ENCODE assay signal across 27 mouse cellular contexts in the genomic region with DNA sequence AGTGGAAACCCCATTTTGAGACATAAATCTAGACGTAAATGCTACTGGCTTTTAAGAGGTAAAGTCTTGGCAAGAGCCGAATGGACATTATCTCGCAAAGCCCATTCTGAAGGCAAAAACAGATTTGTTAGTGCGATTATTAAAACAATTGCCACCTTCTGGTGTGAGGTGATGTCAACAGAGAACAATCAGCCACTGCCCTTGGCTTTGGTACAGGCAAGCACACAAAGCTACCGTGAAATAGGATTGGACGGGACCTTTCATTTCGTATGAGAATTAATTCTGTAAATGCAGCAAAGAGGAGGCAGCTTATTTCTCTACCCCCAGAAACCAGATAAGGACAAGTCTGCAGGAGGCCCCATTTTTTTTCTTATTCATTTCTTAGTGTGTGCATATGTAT. TPM values are rescaled to one million over a fixed set of nuclear protein-coding genes. Genes with fewer than 3 reads are reported as not detected.
DNase-seq lines count a peak whose midpoint lies in the region; ATAC-seq lines count a peak whose summit lies in the region.
"Had no signal": no experiment of that assay in that cellular context is flagged by ENCODE, and none has a peak within 500 bp of the region (broad histone marks: within the 10 kb centered on the region; RNA-seq: fewer than 3 reads in every experiment).

No protein-coding gene starts in this region.

- DNase-seq in embryo, embryonic 11 days, result peak; percentile 20
- no peak for DNase-seq in embryo, embryonic 9.5 days (ENCODE audit: extremely low spot score)
- peak; percentile 61 for DNase-seq in MN1 (ENCODE audit: low spot score)
- peak; percentile 72 for DNase-seq in retina, embryonic 14.5 days (ENCODE audit: low spot score)
- DNase-seq in T-cell, adult 2 months (ENCODE audit: low spot score), result no peak
- DNase-seq in heart, embryonic 10.5 days (ENCODE audit: low spot score), result no peak
- DNase-seq: adrenal gland, postnatal 25 days; cerebellum, adult 8-10 months; gastrocnemius, postnatal 10 days; kidney, adult 9 months; kidney, postnatal 10 days; layer of hippocampus, adult 9-11 months; liver; lung, adult 2 months; lung, postnatal 10 days; right cerebral cortex, postnatal 4 days; thymus, adult 18-20 months; thymus, postnatal 36 days had no signal

- WGBS in midbrain, embryonic 12.5 days, result 30% methylated on average over 7 of the region's 7 CpGs
- 80% methylated on average over 7 of the region's 7 CpGs for WGBS in heart, embryonic 10.5 days

- H3K36me3 ChIP-seq in midbrain, embryonic 12.5 days, result no peaks in the 10 kb centered on the region
- H3K36me3 ChIP-seq in heart, embryonic 10.5 days, result no peaks in the 10 kb centered on the region
- H3K36me3 ChIP-seq: embryonic facial prominence, embryonic 13.5 days; forebrain, embryonic 12.5 days; heart, embryonic 15.5 days had no signal

- peak; percentile 85 for ATAC-seq in midbrain, embryonic 12.5 days (ENCODE audit: low FRiP score, low read depth)
- ATAC-seq: intestine, embryonic 16.5 days had no signal

- no peak overlapping the region for H3K9ac ChIP-seq in midbrain, embryonic 12.5 days (replicated peaks)
- H3K9ac ChIP-seq: embryonic facial prominence, embryonic 13.5 days; forebrain, embryonic 12.5 days; heart, embryonic 15.5 days; liver, embryonic 14.5 days had no signal

- H3K4me1 ChIP-seq in midbrain, embryonic 12.5 days, result peaks cover 7% of the 10 kb centered on the region; the same call in 1 of the 2 replicates
- H3K4me1 ChIP-seq in heart, embryonic 10.5 days, result 0 out of 2 replicates have a peak, but pooled peaks cover 3% of the 10 kb centered on the region
- H3K4me1 ChIP-seq: embryonic facial prominence, embryonic 13.5 days; heart, embryonic 15.5 days had no signal

- H3K4me2 ChIP-seq in midbrain, embryonic 12.5 days (replicated peaks), result no peak overlapping the region
- H3K4me2 ChIP-seq: embryonic facial prominence, embryonic 13.5 days; forebrain, embryonic 12.5 days; heart, embryonic 15.5 days had no signal

- no peak overlapping the region for H3K27ac ChIP-seq in midbrain, embryonic 12.5 days (replicated peaks)
- H3K27ac ChIP-seq in heart, embryonic 10.5 days, result no peak overlapping the region
- H3K27ac ChIP-seq: embryonic facial prominence, embryonic 13.5 days; forebrain, embryonic 12.5 days; heart, embryonic 15.5 days; liver, embryonic 14.5 days; macrophage; stomach, postnatal 0 days had no signal

- H3K4me3 ChIP-seq in midbrain, embryonic 12.5 days, result no peak overlapping the region
- H3K4me3 ChIP-seq in heart, embryonic 10.5 days, result no peak overlapping the region
- H3K4me3 ChIP-seq: embryonic facial prominence, embryonic 13.5 days; erythroblast, embryonic 14.5 days; forebrain, embryonic 12.5 days; heart, embryonic 15.5 days had no signal

- H3K27me3 ChIP-seq in midbrain, embryonic 12.5 days, result no peaks in the 10 kb centered on the region
- no peaks in the 10 kb centered on the region for H3K27me3 ChIP-seq in heart, embryonic 10.5 days (ENCODE audit: insufficient read depth, poor library complexity, severe bottlenecking)
- H3K27me3 ChIP-seq: embryonic facial prominence, embryonic 13.5 days; forebrain, embryonic 12.5 days; heart, embryonic 15.5 days had no signal

- no peaks in the 10 kb centered on the region for H3K9me3 ChIP-seq in midbrain, embryonic 12.5 days
- H3K9me3 ChIP-seq in heart, embryonic 10.5 days, result no peaks in the 10 kb centered on the region
- H3K9me3 ChIP-seq: embryonic facial prominence, embryonic 13.5 days; forebrain, embryonic 12.5 days; heart, embryonic 15.5 days had no signal

RNA-seq across cellular contexts. Expression of gene Tenm3, which starts 52.5 kb away (rescaled TPM):
- polyA plus RNA-seq in midbrain, embryonic 12.5 days (2016; fragmentation: Nextera tagmentation; extraction: Ambion mirVana), result 63.9 and 75.9 TPM in 2 replicates
- polyA plus RNA-seq in heart, embryonic 10.5 days (2016; fragmentation: Nextera tagmentation; extraction: Ambion mirVana), result 13.9 and 24.9 TPM in 2 replicates
- polyA plus RNA-seq: macrophage had no signal

Comparison
In these comparisons a context has a peak if more than half of its experiments do, and no peak if none do; other contexts are left out.
1. DNase-seq: peak in embryo, embryonic 11 days (single experiment), MN1 (single experiment) and retina, embryonic 14.5 days (single experiment); none in embryo, embryonic 9.5 days (single experiment), T-cell, adult 2 months (single experiment) and heart, embryonic 10.5 days (single experiment).